Comparison of ENCODE assay signal across 20 mouse cellular contexts in the genomic region with DNA sequence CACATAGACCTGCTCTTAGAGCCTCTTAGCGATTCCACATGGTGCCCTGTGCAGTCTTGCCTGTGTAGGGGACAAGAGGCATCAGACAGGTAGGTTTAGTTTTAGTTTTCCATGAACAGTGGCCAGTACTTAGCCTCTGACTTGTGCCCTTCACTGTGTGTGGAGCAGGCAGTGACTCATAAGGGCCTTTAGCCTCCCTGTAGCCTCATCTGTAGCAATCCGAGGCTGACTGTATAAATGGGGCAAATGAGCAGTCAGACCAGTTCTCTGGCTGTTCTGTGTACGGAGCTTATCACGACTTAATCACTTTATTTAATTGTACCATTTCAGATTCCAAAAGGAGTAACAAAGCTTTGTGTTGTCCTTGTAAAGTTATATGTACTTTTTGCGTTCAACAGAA. TPM values are rescaled to one million over a fixed set of nuclear protein-coding genes. Genes with fewer than 3 reads are reported as not detected.
"Had no signal": no experiment of that assay in that cellular context is flagged by ENCODE, and none has a peak within 500 bp of the region (broad histone marks: within the 10 kb centered on the region; RNA-seq: fewer than 3 reads in every experiment).

No protein-coding gene starts in this region.

- H3K4me2 ChIP-seq: liver, embryonic 11.5 days; liver, embryonic 15.5 days; midbrain, embryonic 12.5 days; neural tube, embryonic 15.5 days had no signal

- H3K4me3 ChIP-seq: left cerebral cortex, adult 2 months; limb, embryonic 10.5 days; liver, embryonic 15.5 days; megakaryocyte, embryonic 14.5 days; midbrain, embryonic 12.5 days; myocyte; neural tube, embryonic 15.5 days had no signal

- DNase-seq: kidney, adult 18-20 months; kidney, postnatal 10 days; kidney, postnatal 4 days; lung, adult 2 months; lung, postnatal 10 days; thymus, postnatal 4 days had no signal

- H3K27me3 ChIP-seq: liver, embryonic 15.5 days; midbrain, embryonic 12.5 days; neural tube, embryonic 15.5 days had no signal

- H3K9me3 ChIP-seq: limb, embryonic 10.5 days; liver, embryonic 15.5 days; megakaryocyte, embryonic 14.5 days; midbrain, embryonic 12.5 days; neural tube, embryonic 15.5 days had no signal

- H3K36me3 ChIP-seq: liver, embryonic 15.5 days had no signal

- H3K27ac ChIP-seq: left cerebral cortex, adult 2 months; limb, embryonic 10.5 days; liver, embryonic 15.5 days; macrophage; midbrain, embryonic 12.5 days; neural tube, embryonic 15.5 days had no signal

- H3K9ac ChIP-seq: liver, embryonic 15.5 days; midbrain, embryonic 12.5 days; neural tube, embryonic 15.5 days had no signal

- H3K4me1 ChIP-seq: limb, embryonic 10.5 days; liver, embryonic 15.5 days; megakaryocyte, embryonic 14.5 days; midbrain, embryonic 12.5 days; neural tube, embryonic 15.5 days had no signal

RNA-seq across cellular contexts. Expression of gene Dzip1l, which starts 10.7 kb away (rescaled TPM):
- polyA plus RNA-seq: macrophage had no signal

RNA-seq across cellular contexts. Expression of gene A4gnt, which starts 27.7 kb away (rescaled TPM):
- total RNA-seq: layer of hippocampus, postnatal 14 days; left cerebral cortex, postnatal 14 days; midbrain, postnatal 0 days had no signal
- polyA plus RNA-seq: limb, embryonic 10.5 days; limb, embryonic 14.5 days; liver, embryonic 11.5 days; liver, embryonic 15.5 days; lung, adult 2 months; macrophage; midbrain, embryonic 12.5 days; midbrain, postnatal 0 days; myocyte; neural tube, embryonic 11.5 days; neural tube, embryonic 15.5 days had no signal
